Mouse (Mus musculus): Measurements from ENCODE around the gene Pcdh15. TPM values are rescaled to one million over a fixed set of nuclear protein-coding genes. Genes with fewer than 3 reads are reported as not detected.
A peak's percentile ranks its signal among the peaks of the same experiment; 100 is the strongest.

The Pcdh15 gene
- polyA plus RNA-seq, 1 experiment: 0.08 TPM

DNA sequence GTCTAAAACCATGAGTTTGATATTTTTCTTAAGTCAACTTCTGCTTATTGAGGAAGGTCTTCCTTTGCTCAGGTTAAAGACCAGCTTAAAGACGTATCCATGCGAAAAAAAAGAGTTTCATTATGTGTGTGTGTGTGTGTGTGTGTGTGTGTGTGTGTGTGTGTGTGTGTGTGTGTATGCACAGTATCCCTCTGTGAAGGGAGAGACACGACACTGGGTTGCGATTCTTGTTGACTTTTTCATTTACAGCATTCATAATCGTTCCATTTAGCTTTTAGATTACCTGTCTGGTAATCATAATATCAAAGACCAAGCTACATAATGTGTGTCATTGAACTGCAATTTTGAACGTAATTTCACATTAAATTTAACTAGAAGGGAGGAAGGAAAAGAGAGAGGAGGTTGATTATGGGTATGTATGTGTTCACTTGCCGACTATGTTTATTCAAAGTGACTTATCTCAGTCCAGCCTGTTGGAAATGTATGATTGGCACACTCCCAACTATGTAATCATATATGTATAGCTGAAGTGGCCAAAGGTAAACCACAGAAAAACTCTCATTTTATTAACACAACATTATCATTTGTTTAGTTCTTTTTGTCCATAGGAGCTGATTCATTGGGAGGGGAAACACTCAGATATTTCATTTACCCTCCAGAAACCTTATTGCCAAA lies 626.6 kb downstream of the Pcdh15 start:
- no peak overlapping the region for H3K4me3 ChIP-seq
- no peak for TF ChIP-seq MYOG (IDR thresholded peaks at IDR 0.05; ENCODE audit: control insufficient read depth in 1 of 3, insufficient read depth in 1 of 3, insufficient read length in 2 of 3, low read depth in 2 of 3)
- no peak overlapping the region for H3ac ChIP-seq (ENCODE audit: control insufficient read depth, insufficient read length)
- no peaks in the 10 kb centered on the region for H3K79me2 ChIP-seq (ENCODE audit: control insufficient read depth, insufficient read depth)
- H3K4me2 ChIP-seq (ENCODE audit: low read depth): no peak overlapping the region
- H3K36me3 ChIP-seq (ENCODE audit: control insufficient read depth, insufficient read depth): no peaks in the 10 kb centered on the region
- H3K27me3 ChIP-seq (ENCODE audit: control insufficient read depth, insufficient read depth, insufficient read length): no peaks in the 10 kb centered on the region

DNA sequence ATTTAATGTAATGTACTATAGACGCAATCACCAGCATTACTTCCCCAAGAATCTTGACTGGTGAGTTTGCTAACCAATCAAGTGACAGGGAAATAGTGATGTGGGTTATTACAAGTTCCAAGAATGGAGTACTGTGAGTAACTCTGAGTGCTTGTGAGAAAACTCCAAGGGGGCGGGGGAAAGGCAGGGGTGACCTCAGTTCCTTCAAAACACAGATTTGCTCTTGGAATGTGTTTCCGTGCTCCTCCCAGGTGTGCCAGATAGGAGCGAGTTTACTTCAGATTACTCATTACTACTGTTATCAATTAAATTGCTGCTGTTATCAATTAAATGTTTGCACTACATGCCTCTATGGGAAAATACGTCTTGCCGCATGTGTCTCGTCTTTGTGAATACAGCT lies 634.1 kb downstream of the Pcdh15 start:
- Histone ChIP-seq H3K4me3 (no peak overlapping the region), H3K4me2 (ENCODE audit: low read depth) (no peak overlapping the region), H3K79me2 (ENCODE audit: control insufficient read depth, insufficient read depth) (no peaks in the 10 kb centered on the region), H3K36me3 (ENCODE audit: control insufficient read depth, insufficient read depth) (no peaks in the 10 kb centered on the region), H3K27me3 (ENCODE audit: control insufficient read depth, insufficient read depth, insufficient read length) (no peaks in the 10 kb centered on the region), H3ac (ENCODE audit: control insufficient read depth, insufficient read length) (no peak overlapping the region)
- TF ChIP-seq MYOG (IDR thresholded peaks at IDR 0.05; ENCODE audit: control insufficient read depth in 1 of 3, insufficient read depth in 1 of 3, insufficient read length in 2 of 3, low read depth in 2 of 3): no peak
- no peak for TF ChIP-seq SRF (IDR thresholded peaks at IDR 0.05; ENCODE audit: control insufficient read depth, insufficient read length, low read depth)
- no peak for TF ChIP-seq USF1 (IDR thresholded peaks at IDR 0.05; ENCODE audit: low read depth)
- no peak for TF ChIP-seq REST (IDR thresholded peaks at IDR 0.05; ENCODE audit: insufficient read depth, insufficient read length)
- no peak for TF ChIP-seq TCF3 (IDR thresholded peaks at IDR 0.05; ENCODE audit: insufficient read length, low read depth)
- TF ChIP-seq E2F4 (IDR thresholded peaks at IDR 0.05; ENCODE audit: insufficient read depth): no peak

DNA sequence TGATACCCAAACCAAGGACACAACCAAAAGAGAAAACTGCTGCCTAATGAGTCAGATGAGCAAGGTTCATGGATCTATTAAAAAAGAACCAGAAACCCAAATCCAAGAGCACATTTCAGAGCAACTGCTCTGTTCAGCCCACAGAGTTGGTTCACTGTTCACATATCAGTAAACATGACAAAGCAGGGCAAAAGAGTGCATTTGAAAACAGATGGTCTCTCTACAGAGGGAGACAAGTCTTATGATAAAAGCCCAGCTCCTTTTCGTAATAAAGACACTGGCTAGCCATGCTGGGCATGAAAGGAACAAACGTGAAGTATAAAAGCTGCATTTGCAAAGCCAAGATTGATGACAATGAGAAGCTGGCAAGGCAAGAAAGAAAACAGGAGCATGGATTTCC lies 649.9 kb downstream of the Pcdh15 start:
- Histone ChIP-seq H3K36me3 (ENCODE audit: control insufficient read depth, insufficient read depth) (no peaks in the 10 kb centered on the region), H3K4me3 (no peak overlapping the region), H3K27me3 (ENCODE audit: control insufficient read depth, insufficient read depth, insufficient read length) (no peaks in the 10 kb centered on the region), H3K4me2 (ENCODE audit: low read depth) (no peak overlapping the region), H3ac (ENCODE audit: control insufficient read depth, insufficient read length) (no peak overlapping the region), H3K79me2 (ENCODE audit: control insufficient read depth, insufficient read depth) (no peaks in the 10 kb centered on the region)
- no peak for TF ChIP-seq REST (IDR thresholded peaks at IDR 0.05; ENCODE audit: insufficient read depth, insufficient read length)

DNA sequence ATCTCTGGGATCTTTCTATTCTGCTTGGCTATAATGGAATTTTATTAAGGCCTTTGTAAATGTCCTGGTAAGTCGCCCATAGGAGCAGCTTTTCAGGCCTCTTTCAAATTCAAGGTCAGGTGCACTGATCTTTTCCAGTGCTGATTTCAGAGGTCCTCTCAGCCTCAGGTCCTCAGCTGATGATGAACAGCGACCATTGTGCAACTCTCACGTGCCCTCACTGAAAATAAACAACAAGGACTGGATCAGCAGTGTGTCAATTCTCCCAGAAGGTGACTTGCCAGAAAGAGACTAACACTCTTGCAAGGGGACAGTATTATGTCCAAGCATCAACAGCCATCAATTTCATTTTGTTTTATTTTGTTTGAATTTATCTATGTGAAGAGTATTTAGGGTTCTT lies 654.7 kb downstream of the Pcdh15 start:
- H3ac ChIP-seq (ENCODE audit: control insufficient read depth, insufficient read length): no peak overlapping the region
- H3K4me3 ChIP-seq: no peak overlapping the region
- no peaks in the 10 kb centered on the region for H3K79me2 ChIP-seq (ENCODE audit: control insufficient read depth, insufficient read depth)
- no peak for TF ChIP-seq REST (IDR thresholded peaks at IDR 0.05; ENCODE audit: insufficient read depth, insufficient read length)
- no peak for TF ChIP-seq TCF12 (IDR thresholded peaks at IDR 0.05; ENCODE audit: insufficient read depth, poor library complexity, severe bottlenecking)
- TF ChIP-seq POLR2AphosphoS2 (IDR thresholded peaks at IDR 0.05; ENCODE audit: insufficient read length, low read depth): no peak
- TF ChIP-seq USF1 (IDR thresholded peaks at IDR 0.05; ENCODE audit: low read depth): no peak
- TF ChIP-seq POLR2A (IDR thresholded peaks at IDR 0.05; ENCODE audit: insufficient read length, low read depth): no peak
- no peaks in the 10 kb centered on the region for H3K27me3 ChIP-seq (ENCODE audit: control insufficient read depth, insufficient read depth, insufficient read length)
- no peak overlapping the region for H3K4me2 ChIP-seq (ENCODE audit: low read depth)
- H3K36me3 ChIP-seq (ENCODE audit: control insufficient read depth, insufficient read depth): no peaks in the 10 kb centered on the region

DNA sequence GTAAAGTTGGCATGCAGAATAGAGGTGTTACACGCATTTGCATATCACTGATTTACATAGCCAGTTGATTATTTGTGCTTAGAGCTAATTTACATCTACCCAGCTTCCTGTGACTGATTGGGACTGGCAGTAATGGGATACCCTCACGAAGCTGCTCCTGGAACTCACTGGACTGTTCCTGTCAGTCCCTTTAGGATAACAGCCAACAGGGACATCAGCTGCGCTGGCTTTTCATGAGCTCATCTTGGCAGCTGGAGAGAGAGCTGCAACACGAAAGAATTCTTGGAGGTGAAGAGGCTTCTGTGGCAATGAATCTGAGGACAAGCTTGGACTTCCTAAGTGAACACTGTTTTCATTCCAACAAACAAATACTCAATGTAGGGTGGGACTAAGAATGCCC lies 683.8 kb downstream of the Pcdh15 start:
- H3K79me2 ChIP-seq (ENCODE audit: control insufficient read depth, insufficient read depth): no peaks in the 10 kb centered on the region
- H3K4me2 ChIP-seq (ENCODE audit: low read depth): no peak overlapping the region
- H3K4me3 ChIP-seq: no peak overlapping the region
- no peaks in the 10 kb centered on the region for H3K36me3 ChIP-seq (ENCODE audit: control insufficient read depth, insufficient read depth)
- no peaks in the 10 kb centered on the region for H3K27me3 ChIP-seq (ENCODE audit: control insufficient read depth, insufficient read depth, insufficient read length)
- no peak overlapping the region for H3ac ChIP-seq (ENCODE audit: control insufficient read depth, insufficient read length)
- no peak for TF ChIP-seq REST (IDR thresholded peaks at IDR 0.05; ENCODE audit: insufficient read depth, insufficient read length)
- TF ChIP-seq MYOG (IDR thresholded peaks at IDR 0.05; ENCODE audit: control insufficient read depth in 1 of 3, insufficient read depth in 1 of 3, insufficient read length in 2 of 3, low read depth in 2 of 3): peak in 1 of 3 experiments; percentile 5
- no peak for TF ChIP-seq POLR2A (IDR thresholded peaks at IDR 0.05; ENCODE audit: insufficient read length, low read depth)
- no peak for TF ChIP-seq TCF3 (IDR thresholded peaks at IDR 0.05; ENCODE audit: insufficient read length, low read depth)
- TF ChIP-seq CEBPB (IDR thresholded peaks at IDR 0.05; ENCODE audit: insufficient read depth, poor library complexity, severe bottlenecking): no peak
- no peak for TF ChIP-seq USF1 (IDR thresholded peaks at IDR 0.05; ENCODE audit: low read depth)

DNA sequence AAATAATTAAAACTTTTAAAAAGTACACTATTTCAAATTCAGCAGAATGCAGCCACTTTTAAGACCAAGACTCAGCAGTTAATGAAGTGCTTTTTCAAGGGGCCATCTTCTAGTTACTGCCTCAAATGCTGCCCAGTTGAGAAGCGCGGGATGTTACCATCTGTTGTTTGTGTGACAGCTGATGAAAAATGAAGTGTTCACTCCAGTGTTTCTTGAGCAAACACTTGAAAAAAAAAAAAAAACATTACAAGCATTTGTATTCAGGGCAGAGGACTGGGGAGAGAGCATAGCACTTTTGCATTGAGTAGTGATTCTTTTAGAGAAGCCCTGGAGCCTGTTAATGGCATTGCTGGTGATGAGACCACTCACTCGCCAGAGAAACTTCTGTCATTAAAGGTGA lies 689.0 kb downstream of the Pcdh15 start:
- Histone ChIP-seq H3ac (ENCODE audit: control insufficient read depth, insufficient read length) (no peak overlapping the region), H3K27me3 (ENCODE audit: control insufficient read depth, insufficient read depth, insufficient read length) (no peaks in the 10 kb centered on the region), H3K4me2 (ENCODE audit: low read depth) (no peak overlapping the region), H3K36me3 (ENCODE audit: control insufficient read depth, insufficient read depth) (no peaks in the 10 kb centered on the region), H3K79me2 (ENCODE audit: control insufficient read depth, insufficient read depth) (no peaks in the 10 kb centered on the region), H3K4me3 (no peak overlapping the region)
- TF ChIP-seq TCF12 (IDR thresholded peaks at IDR 0.05; ENCODE audit: insufficient read depth, poor library complexity, severe bottlenecking): no peak
